Mouse (Mus musculus) v-Abl transformed pro-B cells (cell line): ENCODE measurements around the gene Gm340.

Experiments used
- in situ Hi-C, 2 experiments: fragments of 400-800 bp; cut with MboI; formaldehyde crosslinking; loops; one replicate each; pipeline ENCODE4 v1.15.1; 2025; ENCODE audit not compliant: unreplicated experiment in 2 of 2

Gm340 gene

GRCm38 (mm10) chr19:41611683-41612082, 29.5 kb downstream of the Gm340 start:
- in situ Hi-C loops = no loop called here

- in situ Hi-C loops = no loop called here
Measured at GRCm38 (mm10) chr19:41613325-41614087, 31.3 kb downstream of the Gm340 start.

GRCm38 (mm10) chr19:41615606-41616224, 33.5 kb downstream of the Gm340 start:
- in situ Hi-C loops = loop anchor here in 1 of 2 experiments (5.0 kb wide), 1 partner anchor 298 kb away; no protein-coding TSS in a partner anchor

- in situ Hi-C loops = loop anchor here in 1 of 2 experiments (5.0 kb wide), 1 partner anchor 299 kb away; no protein-coding TSS in a partner anchor
Measured at GRCm38 (mm10) chr19:41616274-41616673, 34.1 kb downstream of the Gm340 start.

- in situ Hi-C loops = loop anchor here in 1 of 2 experiments (5.0 kb wide), 1 partner anchor 300 kb away; no protein-coding TSS in a partner anchor
Measured at GRCm38 (mm10) chr19:41617102-41617501, 34.9 kb downstream of the Gm340 start.

- in situ Hi-C loops = loop anchor here in 1 of 2 experiments (5.0 kb wide), 1 partner anchor 301 kb away; no protein-coding TSS in a partner anchor
Measured at GRCm38 (mm10) chr19:41618153-41618657, 36.0 kb downstream of the Gm340 start.

GRCm38 (mm10) chr19:41618771-41619385, 36.7 kb downstream of the Gm340 start:
- in situ Hi-C loops = loop anchor here in 1 of 2 experiments (5.0 kb wide), 1 partner anchor 302 kb away; no protein-coding TSS in a partner anchor

- in situ Hi-C loops = loop anchor here in 1 of 2 experiments (10.0 kb wide), 2 partner anchors 136 to 144 kb away; partner anchors contain the start of gene Lcor
Measured at GRCm38 (mm10) chr19:41620366-41621092, 38.4 kb downstream of the Gm340 start.

- in situ Hi-C loops = loop anchor here in 1 of 2 experiments (10.0 kb wide), 2 partner anchors 136 to 144 kb away; partner anchors contain the start of gene Lcor
Measured at GRCm38 (mm10) chr19:41628970-41629369, 46.8 kb downstream of the Gm340 start.

GRCm38 (mm10) chr19:41629532-41629931, 47.4 kb downstream of the Gm340 start:
- in situ Hi-C loops = loop anchor here in 1 of 2 experiments (10.0 kb wide), 2 partner anchors 135 to 145 kb away; partner anchors contain the start of gene Lcor

- in situ Hi-C loops = no loop called here
Measured at GRCm38 (mm10) chr19:41634099-41634498, 51.9 kb downstream of the Gm340 start.

GRCm38 (mm10) chr19:41634999-41635398, 52.8 kb downstream of the Gm340 start:
- in situ Hi-C loops = no loop called here
